Mouse (Mus musculus): ENCODE data around the gene Rasal2.
A peak's percentile ranks its signal among the peaks of the same experiment; 100 is the strongest.

The Rasal2 gene

DNA sequence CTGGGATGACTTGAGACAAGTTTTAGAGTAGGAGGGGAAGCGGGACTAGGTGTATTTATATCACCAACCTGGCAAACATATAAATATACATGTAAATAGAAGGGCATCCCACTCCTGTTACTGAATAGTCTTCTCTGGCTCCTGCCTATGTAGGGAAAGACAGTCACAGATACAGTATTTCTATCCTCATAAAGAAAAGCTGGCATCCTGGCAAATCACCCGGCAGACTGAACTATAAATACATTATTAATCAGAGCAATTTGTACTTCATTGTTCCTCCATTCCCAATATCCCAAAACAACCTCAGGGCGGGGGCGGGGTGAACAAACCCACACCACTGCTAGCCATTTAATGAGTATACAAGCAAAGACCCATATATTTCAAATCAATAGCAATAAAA is 26.7 kb upstream of the Rasal2 start:
- DNase-seq = no peak

DNA sequence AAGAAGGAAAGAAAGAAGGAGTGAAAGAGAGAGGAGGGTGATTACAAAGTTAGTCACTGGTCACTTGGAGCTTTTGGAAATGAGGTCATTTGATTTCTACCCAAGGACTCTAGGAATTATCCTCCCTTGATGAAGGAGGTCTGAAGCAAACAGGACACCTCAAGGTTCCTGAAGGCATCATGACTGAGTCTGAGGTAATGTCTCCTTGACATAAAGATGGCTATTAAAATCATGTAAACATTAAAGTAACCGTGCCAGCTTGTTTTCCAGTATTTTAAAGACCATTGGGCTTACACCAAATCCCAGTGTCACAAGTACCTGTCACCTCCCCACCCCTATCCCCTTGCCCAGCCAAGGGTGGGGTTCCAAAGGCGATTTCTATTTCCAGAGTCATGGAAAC is 25.9 kb upstream of the Rasal2 start:
- DNase-seq = no peak

- no peak for DNase-seq
Observed at GRCm38 (mm10) chr1:157435926-157436325, 23.5 kb upstream of the Rasal2 start.

- DNase-seq = no peak
Observed at GRCm38 (mm10) chr1:157434404-157434803, 22.0 kb upstream of the Rasal2 start.

GRCm38 (mm10) chr1:157433316-157433715 is 20.9 kb upstream of the Rasal2 start:
- no peak for DNase-seq

GRCm38 (mm10) chr1:157428366-157428765 is 16.0 kb upstream of the Rasal2 start:
- no peak for DNase-seq

- no peak for DNase-seq
Observed at GRCm38 (mm10) chr1:157427604-157428003, 15.2 kb upstream of the Rasal2 start.

GRCm38 (mm10) chr1:157426933-157427332 is 14.5 kb upstream of the Rasal2 start:
- DNase-seq = no peak

GRCm38 (mm10) chr1:157425741-157426427 is 13.5 kb upstream of the Rasal2 start:
- no peak for DNase-seq

DNA sequence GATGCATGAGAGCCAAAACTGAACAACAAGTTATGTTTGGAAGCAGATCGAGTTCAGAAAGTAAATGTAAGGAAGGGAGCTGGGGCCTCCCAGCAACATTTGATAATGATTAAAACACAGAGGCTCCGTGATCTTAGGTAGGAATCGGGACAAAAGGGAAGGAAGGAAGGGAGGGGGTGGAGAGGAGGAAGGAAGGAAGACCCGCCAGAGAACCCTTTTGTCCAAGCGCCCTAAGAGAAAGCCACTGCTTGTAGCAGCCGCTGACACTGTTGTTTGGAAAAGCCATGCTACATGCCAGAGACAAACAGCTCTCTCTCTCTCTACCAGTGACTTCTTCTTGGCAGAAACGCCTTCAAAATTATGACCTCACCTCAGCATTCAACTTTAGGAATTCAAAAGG is 5.5 kb upstream of the Rasal2 start:
- DNase-seq = no peak

DNA sequence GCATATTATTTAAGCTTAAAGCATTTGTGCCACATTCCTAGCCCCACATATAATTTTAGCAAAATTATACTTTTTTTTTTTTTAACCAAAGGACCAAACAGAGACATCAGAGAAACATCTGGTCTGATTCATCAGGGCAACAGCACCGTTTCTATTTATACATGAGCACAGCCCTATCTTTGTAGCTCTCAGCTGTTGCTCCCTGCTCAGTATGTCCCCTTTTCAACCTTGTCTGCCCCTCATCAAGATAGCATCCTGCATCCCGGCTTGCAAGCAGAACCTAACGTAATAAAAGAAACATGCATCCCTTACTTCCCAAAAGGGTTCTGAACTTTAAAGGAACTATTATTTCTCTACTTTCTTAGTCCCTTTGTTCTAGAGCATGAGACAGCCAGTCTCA is 5.0 kb upstream of the Rasal2 start:
- no peak for DNase-seq

GRCm38 (mm10) chr1:157416628-157417027 is 4.2 kb upstream of the Rasal2 start:
- no peak for DNase-seq

DNA sequence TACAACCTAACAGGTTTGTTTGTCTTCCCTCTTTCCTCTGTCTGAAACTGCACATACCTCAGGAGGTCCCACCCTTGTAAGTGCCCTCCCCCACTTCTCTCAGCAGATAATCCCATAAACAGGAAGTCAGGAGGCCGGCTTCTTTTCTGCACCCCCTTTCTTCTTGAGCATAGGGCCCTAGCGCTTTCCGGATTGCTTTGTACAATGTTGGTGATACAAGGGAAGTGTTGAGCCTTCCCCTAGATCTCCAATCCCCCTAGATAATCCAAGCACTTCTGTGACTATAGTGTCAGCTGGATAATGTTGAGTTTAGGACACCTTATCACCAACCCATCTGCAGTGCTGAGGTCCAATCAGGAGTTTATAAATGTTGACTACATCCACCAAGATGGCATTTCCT is 3.4 kb upstream of the Rasal2 start:
- DNase-seq = no peak

DNA sequence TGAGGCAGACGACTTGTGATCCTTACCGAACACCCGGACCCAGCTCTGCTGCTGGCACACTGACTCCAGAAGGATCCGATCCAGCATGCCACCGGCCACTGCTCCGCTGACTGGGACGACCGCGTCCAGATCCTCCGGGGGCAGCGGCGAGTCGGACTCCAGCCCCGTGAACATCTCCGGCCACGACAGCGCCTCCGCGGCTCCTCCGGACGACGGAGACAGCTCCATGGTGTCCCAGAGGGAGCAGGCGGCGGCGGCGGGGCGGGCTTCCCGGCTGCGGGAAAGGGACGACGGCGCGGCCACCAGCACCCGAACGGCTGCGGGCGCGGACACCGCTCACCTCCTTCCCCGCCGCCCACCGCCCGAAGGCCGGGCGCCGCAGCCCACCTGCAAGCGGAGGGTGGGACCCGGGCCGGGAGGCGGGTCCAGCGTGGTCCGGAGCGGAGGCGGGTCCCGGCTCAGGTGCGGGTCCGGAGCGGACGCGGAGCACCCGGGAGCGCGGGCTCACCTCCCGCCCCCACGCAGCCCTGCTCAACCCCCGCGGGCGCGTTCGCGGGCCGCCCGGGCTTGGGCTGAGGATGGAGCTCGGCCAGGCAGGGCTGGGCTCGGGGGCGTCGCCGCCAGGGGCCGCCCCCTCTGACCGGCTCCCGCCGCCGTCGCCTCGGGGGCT is 549 bp downstream of the Rasal2 start:
- peak; percentile 69 for DNase-seq

GRCm38 (mm10) chr1:157411341-157411710 is 1.1 kb downstream of the Rasal2 start:
- DNase-seq = no peak

DNA sequence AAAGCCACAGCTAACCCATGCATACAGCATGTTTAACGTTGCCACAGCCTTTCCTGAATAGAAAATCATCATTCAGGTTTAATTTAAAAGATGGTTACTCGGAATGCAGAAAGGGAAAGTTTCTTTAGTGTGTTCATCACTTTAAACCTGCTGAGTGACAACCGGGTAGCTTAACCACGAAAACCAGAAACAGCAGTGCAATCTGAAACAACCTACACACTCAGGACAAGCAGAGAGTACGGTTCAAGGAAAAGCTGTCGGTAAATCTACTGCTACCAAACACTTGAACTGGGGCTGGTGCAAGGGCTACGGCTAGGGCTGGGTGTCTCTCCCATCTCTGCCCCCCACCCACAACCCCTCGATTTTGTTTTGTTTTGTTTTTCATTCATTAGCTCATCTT is 1.5 kb downstream of the Rasal2 start:
- no peak for DNase-seq

DNA sequence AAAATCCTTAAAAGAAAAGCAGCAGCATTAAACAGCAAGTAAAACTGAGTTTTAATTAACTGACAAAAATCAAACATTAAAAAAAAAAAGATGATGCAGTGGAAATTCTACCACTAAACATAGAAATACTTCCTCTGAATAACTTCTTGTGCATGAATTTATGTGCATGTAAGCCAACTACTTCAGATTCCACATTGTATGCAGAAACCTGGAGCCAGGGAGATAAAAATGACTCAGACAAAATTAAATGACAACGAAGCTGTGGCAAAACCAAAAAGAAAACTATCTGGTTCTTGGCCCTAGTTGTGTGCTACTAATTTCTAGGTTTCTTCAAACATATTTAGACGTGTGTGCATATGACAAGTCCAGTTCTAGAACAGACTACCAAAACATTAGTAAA is 2.7 kb downstream of the Rasal2 start:
- DNase-seq = no peak

- no peak for DNase-seq
Observed at GRCm38 (mm10) chr1:157388027-157388426, 24.4 kb downstream of the Rasal2 start.

DNA sequence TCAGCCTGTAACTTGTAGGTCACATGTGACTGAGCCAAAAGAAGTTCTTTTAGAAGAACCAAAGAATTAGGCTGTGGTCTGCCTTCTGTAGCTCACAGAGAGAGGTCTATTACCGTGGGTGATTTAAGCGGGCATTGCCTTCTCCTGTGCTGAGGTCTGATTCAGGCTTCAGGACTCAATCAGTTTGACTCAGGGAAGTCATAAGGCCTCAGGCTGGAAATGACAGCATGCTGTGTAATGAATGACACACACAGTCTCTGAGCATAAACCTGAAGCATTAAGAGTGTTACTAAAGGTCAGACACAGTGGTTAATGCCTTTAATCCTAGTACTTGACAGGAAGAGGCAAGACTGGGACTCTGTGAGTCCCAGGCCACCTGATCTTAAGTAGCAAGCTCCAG is 31.7 kb downstream of the Rasal2 start:
- no peak for DNase-seq

GRCm38 (mm10) chr1:157370397-157370796 is 42.0 kb downstream of the Rasal2 start:
- no peak for DNase-seq

DNA sequence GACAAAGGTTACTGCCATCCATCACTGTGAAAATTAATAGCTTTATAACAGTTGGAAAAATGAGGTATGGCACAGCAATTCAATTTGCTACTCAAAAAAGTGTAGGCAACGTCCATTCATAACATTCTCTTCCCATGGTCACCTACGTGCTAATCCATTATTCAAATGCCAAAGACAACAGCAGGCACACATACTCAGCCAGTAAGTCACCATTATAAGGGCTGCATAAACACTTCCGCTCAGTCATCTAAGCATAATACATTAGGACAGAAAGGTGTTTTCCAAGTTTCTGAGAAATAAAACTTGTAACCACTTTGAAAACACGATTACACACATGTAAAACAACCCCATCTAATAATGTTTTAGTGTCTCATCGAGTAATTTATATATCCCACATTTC is 44.1 kb downstream of the Rasal2 start:
- no peak for DNase-seq

DNA sequence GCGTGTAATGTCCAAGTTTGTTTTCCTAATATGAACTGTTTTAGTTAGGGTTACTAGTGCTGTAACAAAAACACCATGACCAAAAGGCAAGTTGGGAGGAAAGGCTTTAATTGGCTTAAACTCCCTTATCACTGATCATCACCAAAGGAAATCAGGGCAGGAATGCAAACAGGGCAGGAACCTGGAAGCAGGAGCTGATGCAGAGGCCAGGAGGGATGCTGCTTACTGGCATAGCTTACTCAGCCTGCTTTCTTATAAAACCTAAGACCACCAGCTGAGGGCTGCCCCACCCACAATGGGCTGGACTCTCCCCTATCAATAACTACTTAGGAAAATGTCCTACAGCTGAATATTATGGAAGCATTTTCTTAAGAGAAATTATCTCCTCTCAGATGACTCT is 65.7 kb downstream of the Rasal2 start:
- no peak for DNase-seq

DNA sequence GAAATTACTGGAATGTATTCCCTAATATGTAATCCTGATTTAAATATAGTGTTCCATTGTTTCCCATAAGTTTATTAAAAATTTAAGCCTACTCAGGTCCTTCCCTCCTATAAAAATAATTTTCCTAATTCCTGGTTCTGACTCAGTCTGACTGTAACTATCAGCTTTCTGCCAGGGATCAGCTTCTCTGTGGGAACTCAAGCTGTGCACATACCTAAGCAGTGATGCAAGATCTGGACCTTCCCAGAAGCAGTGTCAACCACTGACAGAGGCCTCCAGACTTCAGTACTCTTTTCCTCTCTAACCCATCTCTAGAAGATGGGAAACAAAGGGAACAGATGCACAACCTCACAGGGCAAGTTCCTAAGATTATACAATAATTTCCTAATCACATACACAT is 68.9 kb downstream of the Rasal2 start:
- peak; percentile 15 for DNase-seq

DNA sequence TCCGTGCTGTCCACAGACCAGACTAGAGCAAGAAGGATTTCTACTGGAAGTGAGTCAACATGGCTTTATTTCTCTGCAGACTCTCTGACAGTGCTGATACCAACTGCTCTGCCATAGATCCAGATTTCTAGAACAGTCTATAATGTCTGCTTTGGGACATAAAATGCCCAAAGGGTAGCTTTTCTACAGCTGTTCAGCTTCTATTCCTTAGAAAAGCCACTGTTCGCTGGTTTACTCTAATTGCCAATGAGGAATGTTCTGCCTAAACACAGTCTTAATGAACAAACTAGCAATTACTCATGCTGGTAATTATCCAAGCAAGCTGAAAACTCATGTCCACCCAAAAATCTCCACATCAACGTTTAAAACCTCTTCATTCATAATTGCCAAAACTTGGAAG is 77.6 kb downstream of the Rasal2 start:
- no peak for DNase-seq

GRCm38 (mm10) chr1:157328068-157328467 is 84.3 kb downstream of the Rasal2 start:
- DNase-seq = no peak
